Mouse (Mus musculus): ENCODE measurements around the gene Celf5.

GRCm38 (mm10) chr10:81458267-81458666 is 24.2 kb downstream of the Celf5 start:
- TF ChIP-seq POLR2A (IDR thresholded peaks at IDR 0.05; ENCODE audit: low read depth, low read length) = no peak
- no peak for TF ChIP-seq CTCF (IDR thresholded peaks at IDR 0.05; ENCODE audit: extremely low read depth, insufficient read depth, insufficient read length, insufficient replicate concordance)

Data from spleen, adult 2 months (tissue).